Mouse (Mus musculus): ENCODE measurements at regions not wholly inside any gene's neighbourhood (a gene's known extent, or its start where the extent isn't known, plus 50 kb on each side); places are given as distances from the start of the nearest gene placed in this dataset.

- DNase-seq (ENCODE audit: low spot score) = no peak
These were observed 246.4 kb downstream of the Sox9 start for GRCm38 (mm10) chr11:113028235-113028919.

DNA sequence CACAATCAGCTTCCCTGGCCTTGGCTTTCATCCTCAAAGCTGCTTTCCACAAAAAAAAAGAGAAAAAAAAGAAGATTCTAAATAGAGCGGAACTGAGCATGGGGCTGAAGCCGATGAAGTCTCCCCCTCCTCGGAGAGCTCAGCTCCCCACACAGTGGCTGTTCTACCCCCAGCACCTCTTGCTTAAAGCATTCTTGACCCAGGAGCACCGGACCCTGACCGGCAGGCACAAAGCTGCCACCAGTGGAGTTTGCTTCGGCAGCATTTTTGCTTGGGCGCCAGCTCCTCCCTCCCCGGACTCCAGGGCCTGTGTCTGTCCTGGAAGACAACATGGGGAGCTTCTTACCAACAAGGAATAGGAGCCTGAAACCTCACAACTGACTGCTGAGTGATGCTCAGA, 249.4 kb downstream of the Sox9 start:
- no peak for DNase-seq (ENCODE audit: low spot score)

GRCm38 (mm10) chr11:113032487-113033228, 250.6 kb downstream of the Sox9 start:
- DNase-seq (ENCODE audit: low spot score) = no peak

DNA sequence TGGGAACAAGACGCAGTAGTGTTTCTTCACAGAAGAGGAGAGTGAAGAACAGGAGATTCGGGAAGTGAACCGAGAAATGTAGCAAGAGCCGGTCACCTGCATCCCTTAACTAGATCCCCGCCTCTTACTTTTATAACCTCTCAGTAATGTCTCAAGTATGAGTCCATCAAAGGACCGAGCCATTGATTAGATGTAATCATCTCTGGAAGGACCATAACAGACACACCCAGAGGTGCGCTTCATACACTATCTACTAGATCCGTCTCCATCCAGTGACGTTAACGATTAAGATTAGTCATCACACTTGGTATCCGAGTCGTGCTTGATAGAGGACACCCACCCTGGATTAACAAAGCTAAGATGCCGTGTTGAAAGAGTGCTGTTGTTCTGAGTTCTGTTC, 252.9 kb downstream of the Sox9 start:
- no peak for DNase-seq (ENCODE audit: low spot score)

DNA sequence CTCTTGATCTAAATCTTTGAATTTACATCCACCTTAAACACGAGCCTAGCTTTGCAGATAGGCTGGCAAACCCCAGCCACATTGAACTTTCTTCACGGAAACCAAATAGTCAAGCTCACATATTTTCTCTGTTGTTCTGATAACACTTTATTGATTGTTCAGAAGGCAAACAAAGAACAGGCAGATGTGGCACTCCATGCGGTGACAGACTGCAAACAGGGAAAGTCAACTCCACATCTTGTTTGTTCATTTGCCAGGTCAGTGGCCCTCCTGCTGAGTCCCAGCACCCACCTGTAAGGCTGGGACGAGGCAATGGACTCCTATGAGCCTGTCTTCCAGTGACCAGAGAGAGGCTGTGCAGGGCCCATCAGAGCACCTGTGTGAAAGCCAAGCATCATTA, 255.7 kb downstream of the Sox9 start:
- no peak for DNase-seq (ENCODE audit: low spot score)

DNA sequence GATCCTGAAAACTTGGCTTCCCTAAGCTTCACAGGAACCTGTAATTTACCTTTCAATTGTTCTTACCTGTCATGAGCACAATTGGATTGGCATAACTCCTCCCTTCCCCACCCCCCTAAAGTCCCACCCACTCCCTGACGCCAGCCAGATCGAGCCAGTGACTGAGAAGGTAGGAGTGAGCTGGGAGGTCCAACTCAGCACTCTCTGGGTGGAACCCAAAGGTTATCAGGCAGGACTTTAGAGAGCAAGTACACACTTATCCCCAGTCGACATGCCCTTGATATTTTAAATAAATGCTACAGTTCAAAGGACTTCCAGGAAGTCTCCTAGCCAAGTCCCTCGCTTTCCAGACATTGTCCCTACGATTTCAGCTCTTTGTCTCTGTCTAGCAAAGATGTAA, 260.7 kb downstream of the Sox9 start:
- DNase-seq (ENCODE audit: low spot score) = no peak

DNA sequence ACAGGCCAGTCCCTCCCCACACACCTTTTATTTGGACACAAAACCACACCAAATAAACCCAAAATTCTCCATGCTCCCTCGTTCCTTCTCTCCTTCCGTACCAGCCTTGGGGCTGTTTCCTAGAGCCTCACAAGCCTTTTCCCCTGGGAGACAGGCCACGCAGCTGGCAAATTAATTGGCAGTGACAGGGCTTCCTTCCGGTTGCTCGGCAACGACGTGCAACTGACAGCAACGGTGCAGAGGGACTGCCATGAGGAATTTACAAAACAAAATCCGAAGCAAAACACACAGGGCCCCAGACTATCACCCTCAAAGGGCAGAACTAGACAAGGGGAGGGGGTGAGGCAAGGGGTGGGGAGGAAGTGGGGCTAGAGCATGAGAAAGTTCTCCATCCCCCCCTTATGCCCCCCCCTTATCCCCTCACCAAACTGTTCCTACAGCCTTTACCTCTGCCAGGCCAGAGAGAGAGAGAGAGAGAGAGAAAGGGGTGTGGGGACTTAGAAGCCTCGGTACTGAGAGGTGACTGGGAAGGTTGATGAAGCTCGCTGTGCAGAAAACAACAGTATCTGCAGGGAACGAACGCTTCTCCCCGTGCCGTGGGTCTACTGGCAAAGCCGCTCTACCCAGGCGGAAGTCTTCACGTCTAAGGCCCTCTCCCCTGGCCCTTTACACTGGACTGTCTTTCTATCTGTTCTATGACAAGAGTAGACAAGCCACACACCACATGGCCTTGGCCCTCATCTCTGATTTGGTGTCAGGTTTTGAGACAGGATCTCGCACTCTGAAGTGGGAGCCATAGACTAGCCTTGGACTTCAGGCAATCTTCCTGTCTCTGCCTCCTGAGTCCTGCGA, 264.4 kb downstream of the Sox9 start:
- DNase-seq (ENCODE audit: low spot score) = peak; percentile 89

GRCm38 (mm10) chr11:113048158-113048557, 266.1 kb downstream of the Sox9 start:
- no peak for DNase-seq (ENCODE audit: low spot score)

DNA sequence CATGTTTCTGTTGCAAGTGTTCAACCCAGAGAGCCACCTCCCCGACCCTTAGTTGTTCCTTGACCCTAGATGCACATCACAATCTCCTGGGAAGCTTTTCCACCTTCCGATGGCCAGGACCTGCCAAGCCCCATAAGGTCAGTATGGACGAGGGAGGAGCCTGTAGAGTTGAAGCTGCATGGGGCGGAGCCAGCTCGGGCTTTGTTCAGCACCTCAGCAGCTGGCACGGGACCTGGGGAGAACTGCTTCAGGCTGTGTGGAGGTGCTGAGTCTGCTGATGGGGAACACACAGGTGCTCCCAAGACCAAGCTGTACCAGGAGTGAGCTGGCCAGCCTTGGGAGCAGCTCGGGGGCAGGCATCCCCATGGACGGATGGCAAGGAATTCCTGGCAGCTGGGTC, 267.6 kb downstream of the Sox9 start:
- DNase-seq (ENCODE audit: low spot score) = no peak

DNA sequence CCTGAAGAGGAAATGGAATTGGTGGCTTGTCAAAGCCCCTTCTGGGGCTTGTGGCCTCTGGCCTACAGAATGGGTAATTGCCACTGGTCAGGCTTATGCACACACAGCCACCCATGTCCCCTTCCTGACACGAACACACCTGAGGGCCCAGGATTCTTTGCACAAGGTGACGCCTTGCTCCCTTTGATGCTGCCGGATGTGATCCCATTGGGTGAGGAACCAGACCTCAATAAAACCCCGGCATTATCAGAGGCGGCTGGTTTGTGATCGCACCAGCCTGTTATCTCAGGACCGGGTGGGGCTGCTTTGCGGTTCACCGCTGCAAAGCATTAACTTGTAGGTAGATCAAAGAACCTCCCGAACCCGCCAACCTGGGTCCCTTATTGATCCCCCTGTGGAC, 270.5 kb downstream of the Sox9 start:
- no peak for DNase-seq (ENCODE audit: low spot score)

DNA sequence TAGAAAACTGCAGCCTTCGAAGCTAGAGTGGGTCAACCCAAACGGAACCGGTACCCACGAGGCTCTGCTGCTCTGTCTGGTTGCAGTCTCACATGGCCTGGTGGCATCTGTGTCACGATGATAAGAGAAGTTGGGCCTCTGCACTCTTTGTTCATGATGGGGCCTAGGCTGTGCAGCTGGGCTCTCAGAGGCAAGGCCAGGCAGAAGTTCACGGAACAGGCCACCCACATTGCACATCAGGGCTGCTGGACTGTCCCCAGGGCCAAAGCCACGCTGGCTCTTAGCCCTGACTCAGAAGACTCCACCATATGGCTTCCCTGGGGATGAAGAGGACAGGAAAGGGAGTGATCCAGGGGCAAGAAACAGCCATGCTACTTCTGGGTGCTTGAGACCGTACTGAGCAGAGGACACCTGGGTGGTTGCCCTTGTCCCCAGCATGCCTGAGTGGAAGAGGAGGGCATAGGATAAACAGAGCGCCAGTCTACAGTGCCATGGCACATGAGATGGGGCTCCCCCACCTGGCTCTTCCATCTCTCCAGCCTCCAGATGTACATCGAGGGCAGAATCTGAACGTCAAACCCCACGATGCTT, 274.1 kb downstream of the Sox9 start:
- DNase-seq (ENCODE audit: low spot score) = no peak

DNA sequence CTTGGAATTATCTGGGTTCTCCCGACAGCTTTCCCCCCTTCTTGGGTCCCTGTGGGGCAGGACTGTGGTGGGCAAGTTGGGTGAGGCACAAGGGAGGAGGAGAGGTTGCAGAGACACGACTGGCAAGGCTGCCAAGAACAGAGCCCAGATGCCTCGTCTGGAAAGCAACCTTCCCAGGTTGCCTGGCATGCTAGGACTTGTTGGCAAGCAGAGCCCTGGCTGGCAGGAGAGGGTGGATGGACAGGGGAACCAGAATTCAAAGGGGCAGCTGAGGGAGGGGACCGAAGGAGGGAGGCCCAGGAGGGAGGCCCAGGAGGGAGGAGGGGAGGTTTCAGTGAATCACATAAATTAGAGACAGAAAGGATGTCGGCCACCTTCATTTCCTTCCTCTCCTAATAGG, 274.8 kb downstream of the Sox9 start:
- DNase-seq (ENCODE audit: low spot score) = peak; percentile 27

DNA sequence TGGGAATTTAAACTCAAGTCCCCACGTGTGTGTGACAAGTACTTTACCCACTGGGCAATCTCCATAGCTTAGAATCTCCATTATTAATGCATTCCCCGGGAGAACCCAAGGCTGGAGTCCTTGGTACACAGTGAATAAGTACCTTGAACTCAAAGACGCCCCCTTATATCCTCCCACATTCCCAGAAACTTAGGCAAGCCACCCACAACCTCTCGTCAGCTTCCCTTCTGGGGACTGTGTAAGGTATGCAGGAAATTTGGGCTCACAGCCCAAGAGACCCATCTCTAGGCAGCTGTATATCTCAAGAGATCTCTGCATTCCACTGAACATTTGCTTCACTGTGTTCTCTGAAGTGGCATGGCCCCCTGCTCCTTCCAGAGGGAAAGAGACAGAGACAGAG, 288.3 kb downstream of the Sox9 start:
- DNase-seq (ENCODE audit: low spot score) = no peak

- no peak for DNase-seq (ENCODE audit: low spot score)
These were observed 289.9 kb downstream of the Sox9 start for GRCm38 (mm10) chr11:113071942-113072341.

DNA sequence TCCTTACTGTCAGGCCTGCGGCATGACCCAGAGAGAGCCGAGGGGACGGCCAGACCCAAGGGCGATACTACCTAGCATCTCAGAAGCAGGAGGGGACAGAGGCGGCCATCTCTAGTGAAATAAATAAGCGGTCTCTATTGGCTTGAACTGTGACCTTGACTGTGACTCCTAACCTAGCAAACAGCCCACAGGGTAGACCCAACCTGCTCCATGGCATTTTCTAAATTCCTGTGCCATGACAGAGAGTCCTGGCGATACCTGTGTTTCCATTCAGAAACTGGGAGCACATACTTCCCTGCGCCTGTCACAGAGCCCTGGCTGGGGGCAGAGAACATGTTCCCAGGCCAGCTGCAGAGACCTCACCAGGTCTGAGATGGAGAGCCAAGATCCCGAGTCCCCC, 292.3 kb downstream of the Sox9 start:
- DNase-seq (ENCODE audit: low spot score) = no peak

DNA sequence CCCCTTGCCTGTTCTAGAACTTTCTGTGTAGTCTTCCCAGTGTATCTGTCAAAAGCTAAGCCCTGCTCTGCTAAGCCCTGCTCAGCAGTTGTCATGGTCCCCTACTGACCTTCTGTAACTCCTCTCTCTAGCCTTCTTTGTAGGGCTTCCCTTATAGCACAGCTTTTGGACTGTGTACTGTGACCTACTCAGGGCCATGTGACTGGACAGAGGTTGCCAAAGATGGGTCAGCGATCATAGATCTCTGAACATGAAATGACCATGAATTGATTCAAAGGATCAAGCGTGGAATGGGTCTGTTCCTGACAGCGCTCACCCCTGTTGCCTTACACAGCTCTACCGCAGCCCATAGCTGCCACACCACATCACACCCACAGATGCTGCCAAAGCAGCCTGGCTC, 294.3 kb downstream of the Sox9 start:
- DNase-seq (ENCODE audit: low spot score) = no peak

DNA sequence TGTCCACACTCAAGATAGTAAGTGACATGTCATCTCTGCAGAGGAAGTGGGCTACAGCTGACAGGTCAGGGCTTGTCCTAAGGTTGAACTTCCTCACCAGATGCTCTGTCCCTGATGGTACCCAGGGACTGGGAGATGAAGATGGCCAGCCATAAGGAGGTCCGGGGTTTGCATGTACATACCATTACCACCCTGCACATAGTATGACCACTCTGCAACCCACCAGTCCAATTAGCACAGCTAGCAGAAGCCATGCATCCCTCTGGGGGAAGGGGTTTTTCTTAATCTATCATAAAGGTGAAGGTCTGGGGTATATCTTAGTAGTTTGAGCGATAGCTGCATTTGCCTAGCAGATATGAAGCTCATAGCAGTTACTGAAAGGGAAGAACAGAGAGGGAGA, 298.3 kb downstream of the Sox9 start:
- DNase-seq (ENCODE audit: low spot score) = no peak

GRCm38 (mm10) chr11:113084442-113084841, 302.4 kb downstream of the Sox9 start:
- no peak for DNase-seq (ENCODE audit: low spot score)

GRCm38 (mm10) chr11:113085556-113085955, 303.5 kb downstream of the Sox9 start:
- DNase-seq (ENCODE audit: low spot score) = no peak

GRCm38 (mm10) chr11:113087084-113087483, 305.1 kb downstream of the Sox9 start:
- DNase-seq (ENCODE audit: low spot score) = no peak

DNA sequence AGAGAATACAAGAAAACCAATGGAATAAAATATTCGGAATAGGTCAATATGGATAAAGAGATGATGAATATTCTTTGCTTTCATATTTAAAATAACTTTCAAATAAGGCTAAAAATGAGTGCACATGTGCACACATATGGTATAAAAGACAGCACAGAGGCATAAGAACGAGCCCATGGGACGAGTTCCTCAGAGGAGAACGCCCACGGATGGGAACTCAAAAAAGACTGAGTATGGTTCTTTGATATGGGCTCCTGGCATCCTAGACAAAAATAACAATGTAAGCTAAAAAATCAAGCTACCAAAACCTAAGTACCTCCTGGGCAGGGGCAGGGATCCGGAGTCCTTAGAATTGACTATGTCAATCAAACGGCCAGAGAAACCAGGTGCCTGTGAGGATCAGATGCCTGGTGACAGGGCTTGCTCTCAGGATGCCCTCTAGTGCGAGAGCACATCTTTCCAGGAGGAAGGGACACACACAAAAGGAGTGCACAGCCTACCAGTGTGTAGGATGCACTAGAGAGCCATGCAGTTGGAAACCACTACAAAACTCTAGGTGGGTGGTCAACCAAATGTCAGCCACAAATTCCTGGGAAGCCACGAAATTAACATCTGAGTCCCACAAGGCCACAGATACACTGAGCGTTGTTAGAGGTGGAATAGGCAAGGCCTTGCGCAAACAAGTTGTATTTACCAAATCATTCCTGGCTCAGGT, 307.8 kb downstream of the Sox9 start:
- DNase-seq (ENCODE audit: low spot score) = no peak

All from embryo, embryonic 10 days (tissue).